Mouse (Mus musculus) midbrain, embryonic 14.5 days (tissue): ENCODE results near the gene Col4a3bp. TPM values are rescaled to one million over a fixed set of nuclear protein-coding genes. Genes with fewer than 3 reads are reported as not detected.

Experiments used
- ATAC-seq: fragments of 200-750 bp; cut with Nextera tagmentation; 2 replicates; pipeline ENCODE4 v1.8.0; 2017; ENCODE audit warnings: moderate number of reproducible peaks, moderate library complexity; ENCODE audit not compliant: low FRiP score, low TSS enrichment
- DNase-seq: peaks from one replicate; pipeline ENCODE4 v3.0.0-alpha.2; 2015
- H3K27ac ChIP-seq: fragments of 300-500 bp; sonication (generic); replicated peaks from 2 replicates; pipeline ENCODE4 v1.5.1; 2014; ENCODE audit warnings: mild to moderate bottlenecking, low read depth, low read length, moderate library complexity
- H3K27me3 ChIP-seq: fragments of 300-500 bp; sonication (generic); 2 replicates; pipeline ENCODE4 v1.6.1; 2014; ENCODE audit warnings: low read length, control low read depth, mixed read lengths; ENCODE audit not compliant: control insufficient read depth, insufficient read depth
- H3K36me3 ChIP-seq: fragments of 300-500 bp; sonication (generic); 2 replicates; pipeline ENCODE4 v1.6.1; 2014; ENCODE audit warnings: low read length, control low read depth; ENCODE audit not compliant: control insufficient read depth, insufficient read depth
- H3K4me1 ChIP-seq: fragments of 300-500 bp; sonication (generic); 2 replicates; pipeline ENCODE4 v1.6.1; 2014; ENCODE audit warnings: mild to moderate bottlenecking, antibody characterized with exemption, low read length, control low read depth; ENCODE audit not compliant: control insufficient read depth, insufficient read depth
- H3K4me2 ChIP-seq: fragments of 300-500 bp; sonication (generic); 2 replicates; pipeline ENCODE4 v1.6.1; 2014; ENCODE audit warnings: mild to moderate bottlenecking, low read length, moderate library complexity
- H3K4me3 ChIP-seq: fragments of 300-500 bp; sonication (generic); replicated peaks from 2 replicates; pipeline ENCODE4 v1.5.1; 2014; ENCODE audit warnings: low read depth, low read length
- H3K9ac ChIP-seq: fragments of 300-500 bp; sonication (generic); replicated peaks from 2 replicates; pipeline ENCODE4 v1.6.1; 2014; ENCODE audit warnings: mild to moderate bottlenecking, low read length, moderate library complexity
- H3K9me3 ChIP-seq: fragments of 300-500 bp; sonication (generic); 2 replicates; pipeline ENCODE4 v1.6.1; 2016; ENCODE audit warnings: low read length, control low read depth, mixed read lengths; ENCODE audit not compliant: control insufficient read depth
- WGBS: fragments of 180-500 bp; shearing (Covaris S2); extraction: QIAGEN DNeasy Blood & Tissue Kit; methylation state at CpG from one replicate; pipeline ENCODE4 v1.1.7; 2014; 5-methylcytosine and 5-hydroxymethylcytosine counted together
- polyA plus RNA-seq: library from polyadenylated mRNA; unstranded; fragments of >200 nt; fragmentation: Nextera tagmentation; extraction: Ambion mirVana; gene quantifications from 2 replicates; pipeline ENCODE4 v1.2.1, GENCODE M21; 2014

Col4a3bp gene
- polyA plus RNA-seq: 9.1 and 9.8 TPM in 2 replicates

GRCm38 (mm10) chr13:96542081-96542889 lies at the start of gene Col4a3bp, which contains the start of gene Polk:
Gene Col4a3bp, plus strand, starts transcription at chr13:96542618.
Gene Polk, minus strand, starts transcription at chr13:96542579.
- ATAC-seq (peak; percentile 99), DNase-seq (peak; percentile 99)
- peak within 1 kb of the TSS; percentile 97 for H3K27ac ChIP-seq
- peak within 1 kb of the TSS; percentile 84 for H3K4me2 ChIP-seq
- no peaks in the 10 kb centered on the region for H3K27me3 ChIP-seq
- peaks cover 12% of the 10 kb centered on the region for H3K4me1 ChIP-seq
- peak within 1 kb of the TSS; percentile 92 for H3K4me3 ChIP-seq
- no peaks in the 10 kb centered on the region for H3K9me3 ChIP-seq
- no peaks in the 10 kb centered on the region for H3K36me3 ChIP-seq
- WGBS: under 1% methylated on average over 50 of the region's 50 CpGs
- H3K9ac ChIP-seq: peak within 1 kb of the TSS; percentile 91

GRCm38 (mm10) chr13:96496630-96497029 lies 45.8 kb upstream of the Col4a3bp start:
- H3K4me3 ChIP-seq: no peak overlapping the region
- DNase-seq (no peak), ATAC-seq (no peak)
- H3K36me3 ChIP-seq: no peaks in the 10 kb centered on the region
- H3K4me1 ChIP-seq: no peaks in the 10 kb centered on the region
- H3K27me3 ChIP-seq: no peaks in the 10 kb centered on the region
- H3K9ac ChIP-seq: no peak overlapping the region
- no peak overlapping the region for H3K4me2 ChIP-seq
- H3K9me3 ChIP-seq: no peaks in the 10 kb centered on the region
- H3K27ac ChIP-seq: no peak overlapping the region
- WGBS: 91% methylated on average over 8 of the region's 8 CpGs

- DNase-seq (no peak), ATAC-seq (no peak)
- Histone ChIP-seq H3K27me3 (no peaks in the 10 kb centered on the region), H3K4me1 (no peaks in the 10 kb centered on the region), H3K4me3 (no peak overlapping the region), H3K9me3 (no peaks in the 10 kb centered on the region), H3K36me3 (no peaks in the 10 kb centered on the region), H3K27ac (no peak overlapping the region), H3K4me2 (no peak overlapping the region), H3K9ac (no peak overlapping the region)
- 75% methylated on average over 2 of the region's 2 CpGs for WGBS
Measured at GRCm38 (mm10) chr13:96499891-96500290, 42.5 kb upstream of the Col4a3bp start.

- Histone ChIP-seq H3K27ac (no peak overlapping the region), H3K27me3 (no peaks in the 10 kb centered on the region), H3K4me2 (no peak overlapping the region), H3K36me3 (no peaks in the 10 kb centered on the region), H3K4me1 (no peaks in the 10 kb centered on the region), H3K9ac (no peak overlapping the region), H3K4me3 (no peak overlapping the region), H3K9me3 (no peaks in the 10 kb centered on the region)
- DNase-seq: no peak
- WGBS: 81% methylated on average over 4 of the region's 4 CpGs
- ATAC-seq: no peak
Measured at GRCm38 (mm10) chr13:96505661-96506060, 36.8 kb upstream of the Col4a3bp start.

- ATAC-seq (no peak), DNase-seq (no peak)
- H3K27ac ChIP-seq: no peak overlapping the region
- H3K4me1 ChIP-seq: no peaks in the 10 kb centered on the region
- no peaks in the 10 kb centered on the region for H3K9me3 ChIP-seq
- no peaks in the 10 kb centered on the region for H3K36me3 ChIP-seq
- no peaks in the 10 kb centered on the region for H3K27me3 ChIP-seq
- H3K9ac ChIP-seq: no peak overlapping the region
- no peak overlapping the region for H3K4me2 ChIP-seq
- WGBS: 87% methylated on average over 6 of the region's 6 CpGs
- no peak overlapping the region for H3K4me3 ChIP-seq
Measured at GRCm38 (mm10) chr13:96506313-96506712, 36.1 kb upstream of the Col4a3bp start.

- 95% methylated on average over 4 of the region's 4 CpGs for WGBS
- Histone ChIP-seq H3K4me2 (no peak overlapping the region), H3K9me3 (no peaks in the 10 kb centered on the region), H3K4me1 (no peaks in the 10 kb centered on the region), H3K36me3 (no peaks in the 10 kb centered on the region), H3K27ac (no peak overlapping the region), H3K4me3 (no peak overlapping the region), H3K27me3 (no peaks in the 10 kb centered on the region), H3K9ac (no peak overlapping the region)
- DNase-seq (no peak), ATAC-seq (no peak)
Measured at GRCm38 (mm10) chr13:96507541-96507940, 34.9 kb upstream of the Col4a3bp start.

GRCm38 (mm10) chr13:96510635-96511034 lies 31.8 kb upstream of the Col4a3bp start:
- no peaks in the 10 kb centered on the region for H3K36me3 ChIP-seq

GRCm38 (mm10) chr13:96511262-96511661 lies 31.2 kb upstream of the Col4a3bp start:
- H3K4me1 ChIP-seq: no peaks in the 10 kb centered on the region
- H3K27me3 ChIP-seq: no peaks in the 10 kb centered on the region
- no peak overlapping the region for H3K9ac ChIP-seq
- H3K9me3 ChIP-seq: no peaks in the 10 kb centered on the region
- H3K27ac ChIP-seq: no peak overlapping the region
- ATAC-seq: no peak
- H3K36me3 ChIP-seq: 0 out of 2 replicates have a peak, but pooled peaks cover 2% of the 10 kb centered on the region
- no peak for DNase-seq
- H3K4me2 ChIP-seq: no peak overlapping the region
- 84% methylated on average over 1 of the region's 1 CpGs for WGBS
- H3K4me3 ChIP-seq: no peak overlapping the region

More at GRCm38 (mm10) chr13:96510635-96511034, 31.8 kb upstream of the Col4a3bp start:
- Histone ChIP-seq H3K9ac (no peak overlapping the region), H3K27me3 (no peaks in the 10 kb centered on the region), H3K27ac (no peak overlapping the region), H3K4me2 (no peak overlapping the region), H3K4me3 (no peak overlapping the region), H3K9me3 (no peaks in the 10 kb centered on the region), H3K4me1 (no peaks in the 10 kb centered on the region)
- no peak for DNase-seq
- ATAC-seq: no peak
- WGBS: 90% methylated on average over 13 of the region's 13 CpGs

GRCm38 (mm10) chr13:96511893-96512292 lies 30.5 kb upstream of the Col4a3bp start:
- Histone ChIP-seq H3K9me3 (no peaks in the 10 kb centered on the region), H3K4me3 (no peak overlapping the region), H3K9ac (no peak overlapping the region), H3K27ac (no peak overlapping the region), H3K27me3 (no peaks in the 10 kb centered on the region), H3K4me1 (no peaks in the 10 kb centered on the region), H3K36me3 (0 out of 2 replicates have a peak, but pooled peaks cover 3% of the 10 kb centered on the region), H3K4me2 (no peak overlapping the region)
- no peak for ATAC-seq
- no peak for DNase-seq
- 86% methylated on average over 5 of the region's 5 CpGs for WGBS
